Mouse (Mus musculus): ENCODE results near the gene Ldlrad3.

The Ldlrad3 gene

GRCm38 (mm10) chr2:102185069-102185950, 875 bp downstream of the Ldlrad3 start:
- DNase-seq = no peak

DNA sequence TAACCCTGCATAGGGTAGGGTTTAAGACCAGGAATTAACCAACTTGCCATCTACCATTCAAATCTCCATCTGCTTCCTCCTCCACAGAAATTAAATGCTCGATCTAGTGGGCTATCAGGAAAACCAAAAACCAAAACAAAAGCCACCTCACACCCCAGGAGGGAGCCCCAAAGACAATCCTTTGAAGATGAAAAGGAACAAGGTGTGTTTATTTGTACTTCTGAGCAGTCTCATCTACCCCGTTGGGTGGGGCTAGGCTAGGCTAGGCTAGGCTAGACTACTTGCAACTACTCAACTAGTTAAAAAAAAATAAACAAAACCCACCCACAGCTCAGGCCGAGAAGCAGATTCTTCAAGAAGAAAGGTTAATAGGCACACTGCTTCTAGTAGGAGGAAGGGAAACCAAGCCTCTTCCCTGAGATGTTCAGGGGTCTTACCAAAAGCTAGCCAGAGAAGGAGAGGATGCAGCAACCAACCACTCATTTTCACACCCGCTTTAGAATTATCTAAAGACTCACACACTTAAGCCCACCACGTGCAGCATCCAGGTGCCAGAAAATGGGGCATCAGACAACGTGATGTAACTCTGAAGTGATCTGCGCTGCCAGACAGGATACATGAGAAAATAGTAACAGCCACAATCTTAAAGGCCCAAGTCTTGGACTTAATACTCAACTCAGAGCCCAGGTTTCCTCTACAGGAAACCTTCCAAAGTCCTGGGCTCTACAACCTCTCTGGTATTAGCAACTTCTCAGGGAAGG, 2.3 kb downstream of the Ldlrad3 start:
- DNase-seq = no peak

- no peak for DNase-seq
Measured at GRCm38 (mm10) chr2:102181459-102181858, 4.7 kb downstream of the Ldlrad3 start.

GRCm38 (mm10) chr2:102176434-102176772, 9.8 kb downstream of the Ldlrad3 start:
- DNase-seq = no peak

DNA sequence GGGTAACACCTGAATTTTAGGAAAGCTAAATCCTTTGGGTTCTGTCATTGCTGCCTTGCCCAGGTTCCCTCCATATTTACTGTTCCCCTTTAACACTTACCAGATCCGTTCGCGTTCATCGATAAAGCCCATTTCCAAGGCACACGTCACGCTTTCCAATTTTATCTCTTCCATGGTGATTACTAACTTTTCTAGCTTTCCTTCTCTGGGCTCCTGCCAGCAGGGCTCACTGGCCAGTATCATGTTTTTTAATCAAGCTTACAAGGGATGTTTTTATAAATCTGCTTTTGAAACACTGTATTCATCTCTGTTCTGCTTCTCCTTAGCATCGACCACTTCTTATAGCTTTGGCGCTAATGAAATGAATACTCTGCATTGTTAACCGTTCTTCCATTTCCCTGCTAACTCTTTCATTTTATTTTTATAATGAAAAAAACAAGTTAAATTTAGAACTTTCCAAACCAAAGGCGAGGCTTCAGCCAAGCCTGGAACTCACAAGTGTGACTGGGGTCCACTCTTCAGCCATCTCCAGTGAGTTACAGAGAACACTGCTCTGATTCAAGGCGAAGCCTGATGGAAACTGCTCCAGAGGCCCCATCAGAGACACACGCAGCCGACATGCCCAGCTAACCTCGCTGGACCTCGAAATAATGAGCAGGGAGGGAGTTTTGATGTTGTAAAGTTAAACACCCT, 10.3 kb downstream of the Ldlrad3 start:
- no peak for DNase-seq

GRCm38 (mm10) chr2:102172458-102172857, 13.7 kb downstream of the Ldlrad3 start:
- no peak for DNase-seq

- no peak for DNase-seq
Measured at GRCm38 (mm10) chr2:102166550-102167325, 19.4 kb downstream of the Ldlrad3 start.

GRCm38 (mm10) chr2:102163106-102163505, 23.1 kb downstream of the Ldlrad3 start:
- DNase-seq = no peak

GRCm38 (mm10) chr2:102157555-102157954, 28.6 kb downstream of the Ldlrad3 start:
- DNase-seq = no peak

DNA sequence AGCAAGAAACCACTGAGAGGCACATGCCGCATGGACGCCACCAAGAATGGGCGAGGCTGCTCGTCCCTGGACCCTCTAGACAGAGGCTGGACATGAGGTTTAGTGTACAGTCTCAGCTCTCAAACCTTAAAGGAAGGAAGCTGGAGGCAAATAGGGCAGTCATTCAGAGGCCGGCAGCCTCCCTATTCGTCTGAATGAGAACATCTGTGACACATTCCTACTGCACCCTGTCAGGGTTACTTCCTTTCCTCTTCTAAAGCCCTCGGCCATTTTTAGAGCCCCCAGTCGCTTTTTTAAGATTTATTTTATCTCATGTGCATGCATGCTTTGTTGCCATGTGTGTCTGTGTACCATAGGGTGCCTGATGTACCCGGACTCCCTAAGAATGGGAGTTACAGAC, 29.2 kb downstream of the Ldlrad3 start:
- DNase-seq = no peak

DNA sequence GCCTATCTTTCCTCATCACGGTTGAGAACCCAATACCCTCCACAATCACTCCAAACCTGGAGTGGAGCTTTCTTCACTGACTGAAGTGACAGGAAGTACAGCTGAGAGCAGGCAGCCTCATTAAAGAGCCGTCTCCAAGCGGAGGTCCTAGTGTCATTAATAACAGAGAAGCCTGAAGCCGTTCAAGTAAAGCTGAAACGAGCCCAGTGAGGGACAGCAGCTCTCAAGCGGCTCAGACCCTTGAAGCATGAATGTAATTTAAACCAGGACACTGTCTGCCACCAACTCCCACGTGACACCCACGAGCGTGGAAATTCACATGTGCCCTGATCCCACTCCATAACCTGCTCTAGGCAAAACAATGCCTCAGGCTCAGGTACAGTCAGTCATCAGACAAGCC, 29.7 kb downstream of the Ldlrad3 start:
- no peak for DNase-seq

- DNase-seq = no peak
Measured at GRCm38 (mm10) chr2:102155306-102156015, 30.7 kb downstream of the Ldlrad3 start.

- DNase-seq = no peak
Measured at GRCm38 (mm10) chr2:102154771-102155211, 31.4 kb downstream of the Ldlrad3 start.

DNA sequence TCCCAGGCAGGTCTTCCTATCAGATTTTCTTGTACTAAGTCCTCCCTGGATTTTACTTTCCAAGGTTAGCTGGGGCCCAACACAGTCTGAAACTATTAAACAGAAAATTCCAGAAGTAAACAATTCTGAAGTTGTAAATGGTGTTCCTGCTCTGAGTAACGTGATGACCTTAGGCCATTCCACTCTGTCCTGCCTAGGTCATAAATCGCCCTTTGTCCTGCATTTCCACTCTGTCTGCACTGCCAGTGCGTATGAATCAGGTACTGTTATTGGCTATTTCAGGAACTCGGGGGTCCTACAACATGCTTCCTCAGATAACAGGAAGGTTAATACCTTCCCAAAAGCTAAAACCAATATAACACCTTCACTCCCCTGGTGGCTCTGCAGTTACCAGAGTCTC, 31.9 kb downstream of the Ldlrad3 start:
- peak; percentile 37 for DNase-seq

DNA sequence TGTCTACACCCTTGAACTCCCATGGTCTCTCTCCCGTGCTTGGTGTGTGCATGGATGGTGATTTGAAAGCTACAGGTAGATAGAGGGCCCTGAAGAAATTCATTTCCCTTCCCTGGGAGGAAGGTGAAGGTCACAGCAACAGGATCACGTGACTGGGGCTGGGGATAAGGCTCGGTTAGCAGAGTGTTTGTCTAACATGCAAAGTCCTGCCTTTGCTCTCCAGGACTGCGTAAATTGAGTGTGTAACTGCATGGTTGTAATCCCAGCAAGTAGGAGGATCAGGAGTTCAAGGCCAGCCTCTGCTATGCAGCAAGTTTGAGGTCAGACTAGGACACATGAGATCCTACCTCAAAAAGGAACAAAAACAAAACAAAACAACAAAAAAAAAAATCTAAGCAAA, 32.7 kb downstream of the Ldlrad3 start:
- DNase-seq = no peak

DNA sequence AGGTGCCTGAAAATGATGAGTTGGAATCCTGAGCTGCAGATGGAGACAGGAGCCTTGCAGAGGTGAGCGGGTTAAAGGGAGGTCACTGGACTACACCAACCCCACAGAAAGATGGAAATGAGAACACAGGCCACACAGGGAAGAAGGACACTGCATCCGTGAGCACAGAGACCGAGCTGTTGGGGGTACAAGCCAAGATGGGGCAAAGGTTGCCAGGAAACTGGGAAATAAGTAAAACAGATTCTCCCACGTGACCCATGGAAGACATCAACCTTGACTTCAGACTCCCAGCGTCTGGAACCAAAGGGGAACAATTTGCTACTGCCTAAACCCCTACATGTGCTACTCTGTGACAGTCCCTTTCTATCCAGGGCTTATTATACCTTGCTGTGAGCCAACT, 33.3 kb downstream of the Ldlrad3 start:
- DNase-seq = peak; percentile 38

- DNase-seq = no peak
Measured at GRCm38 (mm10) chr2:102149058-102149457, 37.1 kb downstream of the Ldlrad3 start.

DNA sequence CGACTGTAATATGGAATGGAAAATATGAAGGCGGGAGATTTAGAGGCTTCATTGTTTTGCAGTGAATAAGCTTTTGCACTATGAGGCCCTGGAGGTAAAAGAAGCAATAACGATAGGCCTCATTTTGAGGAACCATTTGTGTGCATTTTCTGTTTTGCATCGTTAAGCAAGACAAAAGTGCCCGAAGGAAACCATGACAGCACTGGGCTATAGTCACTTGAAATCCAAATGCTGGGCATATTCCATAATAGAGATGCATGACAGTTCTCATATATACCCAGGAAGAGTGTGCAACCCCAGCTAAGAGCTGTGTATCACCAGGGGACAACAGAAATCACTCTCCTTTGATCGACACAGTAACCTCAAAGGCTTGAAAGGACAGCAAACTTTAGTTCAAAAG, 38.1 kb downstream of the Ldlrad3 start:
- no peak for DNase-seq

DNA sequence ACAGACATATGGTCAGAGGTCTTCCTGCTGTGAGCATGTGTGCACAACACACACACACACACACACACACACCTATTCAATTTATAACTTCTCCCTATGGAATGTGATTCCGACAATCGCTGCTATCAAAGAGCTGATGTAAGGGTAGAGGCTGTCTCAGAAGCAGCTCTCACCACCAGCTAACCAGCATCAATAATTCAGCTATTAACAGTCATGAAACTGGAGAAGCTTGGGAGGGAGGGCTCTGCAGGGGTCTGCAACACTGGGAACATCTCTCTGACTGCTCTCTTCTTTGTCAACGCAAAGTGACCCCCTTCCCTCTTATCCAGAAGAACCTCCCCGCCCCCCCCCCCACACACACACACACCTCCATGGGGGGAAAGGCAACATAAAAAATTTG, 38.6 kb downstream of the Ldlrad3 start:
- DNase-seq = no peak

GRCm38 (mm10) chr2:102146386-102146785, 39.8 kb downstream of the Ldlrad3 start:
- DNase-seq = no peak

DNA sequence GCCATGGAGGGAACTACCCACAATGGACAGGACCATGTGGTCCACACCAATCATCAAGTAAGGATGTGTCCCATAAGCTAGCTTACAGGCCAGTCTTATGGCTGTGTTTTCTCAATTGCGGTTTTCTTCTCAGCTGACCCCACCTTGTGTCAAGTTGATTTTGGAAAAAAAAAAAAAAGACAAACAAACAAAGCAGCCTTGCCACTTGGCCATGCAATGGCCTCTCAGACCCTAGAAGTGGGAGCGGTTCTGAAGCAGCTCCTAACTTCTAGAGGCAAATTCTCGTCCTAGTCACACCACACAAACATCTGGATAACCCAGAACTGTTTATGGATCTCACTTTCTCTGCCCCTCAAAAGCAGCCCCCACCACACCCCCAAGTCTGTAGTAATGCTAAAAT, 41.1 kb downstream of the Ldlrad3 start:
- DNase-seq = no peak

GRCm38 (mm10) chr2:102144311-102144710, 41.9 kb downstream of the Ldlrad3 start:
- no peak for DNase-seq

All from kidney, adult 18-20 months (tissue).